ENCODE assay signal across 16 mouse cellular contexts in the genomic region with DNA sequence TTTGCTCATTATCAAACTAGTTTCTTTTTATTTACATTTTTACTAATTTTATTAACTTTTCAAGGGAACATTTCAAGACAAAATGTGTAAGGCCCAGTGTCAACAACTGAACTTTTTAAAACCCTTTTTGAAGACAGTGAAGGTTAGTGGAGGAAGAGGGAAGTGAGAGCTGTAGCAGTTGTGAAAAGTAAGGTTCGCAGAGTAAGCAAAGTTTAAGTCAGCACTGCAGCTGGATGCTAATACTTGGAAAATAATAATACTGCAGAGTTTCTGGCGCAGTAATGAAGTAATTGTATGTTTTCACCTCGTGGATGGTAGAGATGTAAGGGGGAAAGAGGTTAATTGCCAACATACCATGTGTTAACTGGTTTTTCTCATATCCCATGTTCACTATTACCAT.
"Had no signal": no experiment of that assay in that cellular context is flagged by ENCODE, and none has a peak within 500 bp of the region (broad histone marks: within the 10 kb centered on the region; RNA-seq: fewer than 3 reads in every experiment).

No protein-coding gene starts in this region.

- H3K4me2 ChIP-seq: embryonic facial prominence, embryonic 12.5 days; embryonic facial prominence, embryonic 13.5 days; embryonic facial prominence, embryonic 15.5 days; forebrain, embryonic 12.5 days; forebrain, embryonic 13.5 days; forebrain, embryonic 15.5 days had no signal

- H3K36me3 ChIP-seq: embryonic facial prominence, embryonic 10.5 days; embryonic facial prominence, embryonic 12.5 days; embryonic facial prominence, embryonic 15.5 days; forebrain, embryonic 12.5 days had no signal

- H3K27me3 ChIP-seq: embryonic facial prominence, embryonic 12.5 days; embryonic facial prominence, embryonic 13.5 days; embryonic facial prominence, embryonic 15.5 days; forebrain, embryonic 12.5 days; forebrain, embryonic 13.5 days; forebrain, embryonic 15.5 days had no signal

- H3K27ac ChIP-seq: embryonic facial prominence, embryonic 10.5 days; embryonic facial prominence, embryonic 12.5 days; embryonic facial prominence, embryonic 13.5 days; embryonic facial prominence, embryonic 15.5 days; forebrain, embryonic 10.5 days; forebrain, embryonic 12.5 days; forebrain, embryonic 13.5 days; forebrain, embryonic 15.5 days; gastrocnemius, adult 2 months; heart, adult 2 months had no signal

- H3K4me1 ChIP-seq: embryonic facial prominence, embryonic 10.5 days; embryonic facial prominence, embryonic 12.5 days; embryonic facial prominence, embryonic 13.5 days; embryonic facial prominence, embryonic 15.5 days; forebrain, embryonic 10.5 days; forebrain, embryonic 12.5 days; forebrain, embryonic 13.5 days; forebrain, embryonic 15.5 days had no signal

- DNase-seq: gastrocnemius, adult 2 months; gastrocnemius, postnatal 14 days; gastrocnemius, postnatal 25 days; gastrocnemius, postnatal 36 days; heart, adult 11 months; heart, adult 2 months had no signal

- H3K9me3 ChIP-seq: embryonic facial prominence, embryonic 10.5 days; embryonic facial prominence, embryonic 12.5 days; embryonic facial prominence, embryonic 13.5 days; embryonic facial prominence, embryonic 15.5 days; forebrain, embryonic 10.5 days; forebrain, embryonic 12.5 days; forebrain, embryonic 13.5 days; forebrain, embryonic 15.5 days had no signal

- H3K4me3 ChIP-seq: embryonic facial prominence, embryonic 10.5 days; embryonic facial prominence, embryonic 12.5 days; embryonic facial prominence, embryonic 13.5 days; embryonic facial prominence, embryonic 15.5 days; erythroblast, embryonic 14.5 days; forebrain, embryonic 10.5 days; forebrain, embryonic 12.5 days; forebrain, embryonic 13.5 days; forebrain, embryonic 15.5 days; gastrocnemius, adult 2 months; heart, adult 2 months had no signal

- H3K9ac ChIP-seq: embryonic facial prominence, embryonic 12.5 days; embryonic facial prominence, embryonic 13.5 days; embryonic facial prominence, embryonic 15.5 days; forebrain, embryonic 12.5 days; forebrain, embryonic 13.5 days; forebrain, embryonic 15.5 days; forebrain, postnatal 0 days had no signal
